Mouse (Mus musculus) stomach, embryonic 14.5 days (tissue): ENCODE measurements around the gene Plcg1. TPM values are rescaled to one million over a fixed set of nuclear protein-coding genes. Genes with fewer than 3 reads are reported as not detected.

Experiments used
- ATAC-seq: fragments of 200-750 bp; cut with Nextera tagmentation; 2 replicates; pipeline ENCODE4 v1.8.0; 2017; ENCODE audit warnings: low read depth, moderate TSS enrichment; ENCODE audit not compliant: insufficient number of reproducible peaks, insufficient read depth, low FRiP score
- H3K27ac ChIP-seq: fragments of 300-500 bp; sonication (generic); 2 replicates; pipeline ENCODE4 v1.5.1; 2014; ENCODE audit warnings: mild to moderate bottlenecking, low read length, moderate library complexity, mixed read lengths
- H3K27me3 ChIP-seq: fragments of 300-500 bp; sonication (generic); 2 replicates; pipeline ENCODE4 v1.6.1; 2014; ENCODE audit warnings: low read length, control low read depth, mixed read lengths; ENCODE audit not compliant: control insufficient read depth, insufficient read depth
- H3K36me3 ChIP-seq: fragments of 300-500 bp; sonication (generic); 2 replicates; pipeline ENCODE4 v1.6.1; 2014; ENCODE audit warnings: mild to moderate bottlenecking, control low read depth, low read length, moderate library complexity, mixed read lengths; ENCODE audit not compliant: control insufficient read depth, insufficient read depth
- H3K4me1 ChIP-seq: fragments of 300-500 bp; sonication (generic); 2 replicates; pipeline ENCODE4 v1.6.1; 2014; ENCODE audit warnings: low read length, control low read depth, mixed read lengths; ENCODE audit not compliant: control insufficient read depth, insufficient read depth
- H3K4me2 ChIP-seq: fragments of 300-500 bp; sonication (generic); replicated peaks from 2 replicates; pipeline ENCODE4 v1.6.1; 2014; ENCODE audit warnings: low read depth, low read length, control low read depth
- H3K4me3 ChIP-seq: fragments of 300-500 bp; sonication (generic); 2 replicates; pipeline ENCODE4 v1.5.1; 2014; ENCODE audit warnings: low read depth, low read length, control low read depth
- H3K9ac ChIP-seq: fragments of 300-500 bp; sonication (generic); replicated peaks from 2 replicates; pipeline ENCODE4 v1.6.1; 2014; ENCODE audit warnings: low read depth, mild to moderate bottlenecking, control low read depth, low read length, moderate library complexity, mixed read lengths
- H3K9me3 ChIP-seq: fragments of 300-500 bp; sonication (generic); 2 replicates; pipeline ENCODE4 v1.6.1; 2016; ENCODE audit warnings: low read depth, low read length, control low read depth; ENCODE audit not compliant: control insufficient read depth
- WGBS: fragments of 180-500 bp; shearing (Covaris S2); extraction: QIAGEN DNeasy Blood & Tissue Kit; methylation state at CpG from one replicate; pipeline ENCODE4 v1.1.7; 2014; 5-methylcytosine and 5-hydroxymethylcytosine counted together
- polyA plus RNA-seq: library from polyadenylated mRNA; unstranded; fragments of >200 nt; fragmentation: Nextera tagmentation; extraction: Ambion mirVana; gene quantifications from 2 replicates; pipeline ENCODE4 v1.2.1, GENCODE M21; 2014

Gene Plcg1
- polyA plus RNA-seq, 1 experiment from 2014 or later = 45.9 TPM

DNA sequence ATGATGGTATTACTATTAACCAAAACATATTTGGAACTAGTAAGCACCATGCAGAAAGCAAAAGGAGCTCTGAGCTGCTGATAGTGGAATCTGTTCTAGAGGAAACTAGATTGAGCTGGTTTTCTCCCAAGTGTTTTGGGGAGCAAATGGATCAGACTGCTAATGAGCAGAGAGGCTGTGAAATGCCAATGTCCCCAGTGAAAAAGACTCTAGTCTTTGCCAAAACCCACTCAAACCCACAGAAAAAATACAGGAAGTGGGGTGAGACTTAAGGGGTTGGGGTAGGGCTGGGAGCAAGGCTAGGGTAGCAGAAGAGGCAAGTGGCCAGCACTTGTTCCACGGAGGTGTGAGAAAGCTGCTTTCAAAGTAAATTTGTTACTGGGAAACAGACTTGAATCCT lies 55.2 kb downstream of the Plcg1 start:
- no peak for ATAC-seq
- H3K4me3 ChIP-seq = no peak overlapping the region
- no peaks in the 10 kb centered on the region for H3K4me1 ChIP-seq
- 79% methylated on average over 1 of the region's 1 CpGs for WGBS
- no peaks in the 10 kb centered on the region; the same call in 1 of the 2 replicates for H3K36me3 ChIP-seq
- no peak overlapping the region for H3K4me2 ChIP-seq
- no peak overlapping the region for H3K9ac ChIP-seq
- no peaks in the 10 kb centered on the region for H3K27me3 ChIP-seq
- no peaks in the 10 kb centered on the region for H3K9me3 ChIP-seq
- no peak overlapping the region for H3K27ac ChIP-seq

DNA sequence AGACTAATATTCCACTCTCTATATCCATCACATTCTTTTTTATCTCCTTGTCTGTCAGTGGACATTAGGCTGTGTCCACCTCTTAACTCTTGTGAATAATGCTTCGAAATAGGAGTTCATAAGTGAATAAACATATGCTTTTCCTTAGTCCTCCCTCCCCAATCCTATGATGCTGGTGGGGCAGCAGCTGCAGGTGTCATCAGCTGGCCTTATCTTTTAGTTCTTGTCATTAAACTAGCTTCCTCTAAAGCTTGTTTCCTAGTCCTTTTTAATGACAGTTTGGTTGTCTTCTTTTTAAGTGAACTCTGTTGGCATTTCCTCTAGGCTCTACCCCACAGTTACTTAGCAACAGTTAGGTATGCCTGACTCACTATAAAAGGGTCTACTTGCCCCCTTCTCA lies 57.9 kb downstream of the Plcg1 start:
- Histone ChIP-seq H3K4me1 (no peaks in the 10 kb centered on the region), H3K4me2 (no peak overlapping the region), H3K36me3 (no peaks in the 10 kb centered on the region), H3K4me3 (no peak overlapping the region), H3K9ac (no peak overlapping the region), H3K27ac (no peak overlapping the region), H3K9me3 (no peaks in the 10 kb centered on the region), H3K27me3 (no peaks in the 10 kb centered on the region)
- no peak for ATAC-seq
- WGBS = 78% methylated on average over 1 of the region's 1 CpGs

DNA sequence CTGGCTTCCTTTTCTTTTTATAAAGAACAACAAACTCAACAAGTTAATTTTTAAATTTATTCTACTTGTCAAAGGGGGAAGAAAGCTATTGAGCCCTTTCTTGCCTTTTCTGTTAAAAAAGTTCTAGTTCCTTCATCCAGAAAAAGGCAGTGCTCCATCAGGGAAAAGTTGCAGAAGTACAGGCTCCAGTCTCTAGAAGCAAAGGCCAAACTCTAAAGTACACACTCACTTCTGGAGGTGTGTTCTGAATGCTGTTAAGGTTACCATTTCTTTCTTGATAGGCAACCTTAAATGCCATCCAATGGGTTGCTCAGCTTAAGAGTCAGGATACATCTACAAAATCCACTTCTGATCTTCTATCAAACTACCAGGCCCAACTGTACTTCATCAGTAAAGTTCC lies 58.6 kb downstream of the Plcg1 start:
- no peak overlapping the region for H3K27ac ChIP-seq
- H3K36me3 ChIP-seq = no peaks in the 10 kb centered on the region
- H3K4me3 ChIP-seq = no peak overlapping the region
- H3K4me1 ChIP-seq = no peaks in the 10 kb centered on the region
- no peak overlapping the region for H3K9ac ChIP-seq
- no peak overlapping the region for H3K4me2 ChIP-seq
- no peaks in the 10 kb centered on the region for H3K27me3 ChIP-seq
- no peak for ATAC-seq
- H3K9me3 ChIP-seq = no peaks in the 10 kb centered on the region

DNA sequence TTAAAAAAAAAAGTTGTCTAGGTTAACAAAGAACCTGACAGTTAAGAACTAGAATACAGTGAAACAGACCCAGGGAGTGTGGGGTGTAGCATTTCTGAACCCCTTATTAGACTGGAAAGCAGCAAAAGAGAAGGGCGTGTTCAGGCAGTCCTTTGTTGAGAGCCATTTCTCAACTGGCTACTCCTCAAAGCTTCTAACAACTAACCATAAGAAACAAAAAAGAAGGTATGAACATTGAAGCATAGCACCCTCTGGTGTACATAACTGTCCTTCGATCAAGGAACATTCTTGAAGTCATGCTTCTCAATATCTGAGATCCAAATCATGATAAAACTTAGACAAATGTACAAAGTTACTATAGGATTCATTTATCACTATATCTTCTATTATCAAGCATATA lies 62.0 kb downstream of the Plcg1 start:
- Histone ChIP-seq H3K9ac (no peak overlapping the region), H3K27ac (no peak overlapping the region), H3K36me3 (no peaks in the 10 kb centered on the region), H3K4me2 (no peak overlapping the region), H3K9me3 (no peaks in the 10 kb centered on the region), H3K4me1 (no peaks in the 10 kb centered on the region), H3K27me3 (no peaks in the 10 kb centered on the region), H3K4me3 (no peak overlapping the region)
- ATAC-seq = no peak
- 73% methylated on average over 2 of the region's 2 CpGs for WGBS

DNA sequence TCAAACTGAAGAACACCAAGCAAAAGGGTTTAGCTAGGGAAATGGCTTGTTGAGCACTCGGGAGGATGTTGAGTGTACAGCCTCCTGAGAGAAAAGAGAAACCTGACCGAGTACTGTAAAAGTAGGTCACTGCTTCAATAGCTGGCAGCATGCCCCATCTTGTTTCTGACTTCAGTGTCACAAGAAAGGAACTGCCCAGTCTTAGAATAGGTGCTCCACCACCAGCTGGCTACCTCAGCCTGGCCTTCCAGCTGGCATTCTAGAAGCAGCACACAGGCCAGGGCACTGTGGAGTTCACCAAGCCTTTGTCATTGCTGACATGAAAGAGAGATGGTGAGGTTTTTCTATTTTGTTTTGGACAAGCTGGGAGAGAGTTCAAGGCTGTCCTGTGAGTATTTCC lies 65.9 kb downstream of the Plcg1 start:
- ATAC-seq = no peak
- Histone ChIP-seq H3K36me3 (no peaks in the 10 kb centered on the region), H3K9me3 (no peaks in the 10 kb centered on the region), H3K4me1 (no peaks in the 10 kb centered on the region), H3K4me2 (no peak overlapping the region), H3K27me3 (no peaks in the 10 kb centered on the region), H3K9ac (no peak overlapping the region), H3K4me3 (no peak overlapping the region), H3K27ac (no peak overlapping the region)
- 62% methylated on average over 2 of the region's 2 CpGs for WGBS

DNA sequence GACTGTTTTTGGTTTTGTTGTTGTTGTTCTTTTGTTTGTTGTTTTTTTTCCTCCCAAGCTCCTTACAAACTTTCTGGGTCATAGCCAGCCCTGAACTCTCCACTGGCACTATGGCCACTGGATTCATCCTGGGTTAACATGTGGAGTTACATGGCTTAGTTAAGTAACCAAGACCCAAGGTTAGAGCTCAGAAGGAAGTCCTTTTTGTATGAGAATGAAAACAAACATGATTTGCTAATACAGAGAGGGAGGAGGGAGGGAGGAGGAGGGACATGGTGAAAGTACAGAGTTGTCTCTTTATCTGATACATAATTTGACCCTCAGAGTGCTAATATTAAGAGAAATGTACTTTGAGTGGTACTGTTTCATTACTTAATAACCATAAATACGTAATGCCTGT lies 67.1 kb downstream of the Plcg1 start:
- no peak overlapping the region for H3K27ac ChIP-seq
- H3K4me1 ChIP-seq = no peaks in the 10 kb centered on the region
- no peak overlapping the region for H3K4me3 ChIP-seq
- ATAC-seq = no peak
- no peaks in the 10 kb centered on the region for H3K9me3 ChIP-seq
- no peaks in the 10 kb centered on the region for H3K36me3 ChIP-seq
- H3K4me2 ChIP-seq = no peak overlapping the region
- WGBS = 88% methylated on average over 1 of the region's 1 CpGs
- H3K9ac ChIP-seq = no peak overlapping the region
- H3K27me3 ChIP-seq = no peaks in the 10 kb centered on the region

DNA sequence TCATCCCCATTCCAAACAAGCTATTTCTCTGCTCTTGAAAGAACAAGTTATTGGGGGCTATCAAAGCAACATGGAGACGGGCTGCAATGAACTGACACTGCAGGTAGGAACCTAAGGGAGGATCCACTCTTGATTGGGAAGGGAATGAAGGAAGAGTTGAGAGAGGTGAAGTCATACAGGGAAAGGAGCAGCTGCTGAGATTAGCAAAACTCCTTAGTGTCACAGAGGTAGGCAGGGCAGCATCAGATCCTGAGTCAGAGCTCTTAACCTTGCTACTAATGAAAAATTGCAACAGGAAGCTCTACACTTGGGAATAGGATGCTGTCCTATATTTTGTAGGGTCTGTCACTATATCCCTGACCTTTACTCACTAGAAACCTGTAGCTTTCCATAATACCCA lies 69.9 kb downstream of the Plcg1 start:
- Histone ChIP-seq H3K9ac (no peak overlapping the region), H3K4me3 (no peak overlapping the region), H3K4me2 (no peak overlapping the region), H3K4me1 (no peaks in the 10 kb centered on the region), H3K27ac (no peak overlapping the region), H3K9me3 (no peaks in the 10 kb centered on the region), H3K27me3 (no peaks in the 10 kb centered on the region), H3K36me3 (no peaks in the 10 kb centered on the region)
- ATAC-seq = no peak
- WGBS = 68% methylated on average over 1 of the region's 1 CpGs

DNA sequence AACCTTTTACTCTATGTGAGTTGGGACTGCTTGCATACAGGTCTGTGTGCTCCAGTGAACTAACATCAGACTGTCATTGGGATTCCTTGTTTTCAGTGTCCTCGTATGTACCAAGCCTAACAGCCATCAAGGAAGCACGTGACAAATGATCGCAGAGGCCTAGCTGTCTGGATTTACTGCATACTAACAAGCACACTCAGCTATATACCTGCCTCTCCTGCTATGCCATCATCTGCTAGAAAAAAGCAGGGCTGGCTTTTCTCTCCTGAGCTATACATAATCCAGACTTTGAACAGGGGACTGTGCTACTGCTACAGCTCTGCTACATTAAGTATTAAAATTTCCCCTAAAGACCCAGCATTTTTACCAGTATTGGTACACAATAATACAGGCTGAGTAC lies 71.2 kb downstream of the Plcg1 start:
- no peak for ATAC-seq
- no peaks in the 10 kb centered on the region for H3K9me3 ChIP-seq
- H3K27me3 ChIP-seq = no peaks in the 10 kb centered on the region
- no peaks in the 10 kb centered on the region for H3K36me3 ChIP-seq
- no peak overlapping the region for H3K4me3 ChIP-seq
- H3K4me2 ChIP-seq = no peak overlapping the region
- H3K4me1 ChIP-seq = no peaks in the 10 kb centered on the region
- H3K9ac ChIP-seq = no peak overlapping the region
- no peak overlapping the region for H3K27ac ChIP-seq
- WGBS = 69% methylated on average over 3 of the region's 3 CpGs

DNA sequence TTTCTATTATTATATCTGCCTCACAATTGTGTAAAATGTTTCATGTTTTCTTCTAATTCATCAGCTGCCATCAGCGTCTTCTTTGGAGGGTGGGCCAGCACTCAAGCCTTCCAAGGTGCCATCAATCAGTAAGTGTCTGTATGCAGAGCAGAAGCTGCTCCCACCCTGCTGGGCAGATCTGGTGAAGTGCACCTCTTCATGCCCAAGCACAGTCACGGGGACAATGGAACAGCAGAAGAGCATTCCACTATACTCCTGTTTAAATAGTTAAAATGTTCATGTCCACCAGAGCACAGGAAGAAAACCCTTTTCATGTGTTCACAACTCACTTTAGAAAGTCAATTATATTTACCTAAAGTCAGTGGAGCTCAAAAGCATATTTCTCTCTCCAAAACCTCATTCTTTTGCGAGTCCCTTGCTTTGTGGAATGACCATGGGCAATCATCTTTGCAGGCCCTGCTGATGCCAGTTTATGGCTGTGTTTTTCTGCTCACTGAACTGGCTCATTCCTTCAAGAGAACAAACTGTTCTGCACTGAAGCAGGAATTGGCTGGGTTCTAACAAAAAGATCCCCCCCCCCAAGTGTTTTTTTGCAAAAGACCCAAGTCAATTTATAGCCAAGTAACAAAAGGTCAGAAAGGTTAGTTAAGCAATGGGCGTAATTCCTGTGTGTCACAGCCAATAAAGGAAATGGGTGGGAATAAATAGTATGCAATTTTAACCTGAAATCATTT lies 73.9 kb downstream of the Plcg1 start:
- H3K9me3 ChIP-seq = no peaks in the 10 kb centered on the region
- ATAC-seq = no peak
- H3K4me3 ChIP-seq = no peak overlapping the region
- no peak overlapping the region for H3K4me2 ChIP-seq
- no peaks in the 10 kb centered on the region for H3K4me1 ChIP-seq
- H3K9ac ChIP-seq = no peak overlapping the region
- H3K27me3 ChIP-seq = no peaks in the 10 kb centered on the region
- WGBS = 43% methylated on average over 4 of the region's 4 CpGs
- no peaks in the 10 kb centered on the region for H3K36me3 ChIP-seq
- H3K27ac ChIP-seq = no peak overlapping the region
